Mouse (Mus musculus): ENCODE data around the gene Olfr1357. TPM values are rescaled to one million over a fixed set of nuclear protein-coding genes. Genes with fewer than 3 reads are reported as not detected.
"Not testable (repeated sequence)": the region's sequence is repeated elsewhere in the genome, so short reads cannot be mapped to it uniquely, and the experiment has no call there.

The Olfr1357 gene
- not detected in 2 replicates for polyA plus RNA-seq (2015; fragmentation: Nextera tagmentation; extraction: Ambion mirVana)

DNA sequence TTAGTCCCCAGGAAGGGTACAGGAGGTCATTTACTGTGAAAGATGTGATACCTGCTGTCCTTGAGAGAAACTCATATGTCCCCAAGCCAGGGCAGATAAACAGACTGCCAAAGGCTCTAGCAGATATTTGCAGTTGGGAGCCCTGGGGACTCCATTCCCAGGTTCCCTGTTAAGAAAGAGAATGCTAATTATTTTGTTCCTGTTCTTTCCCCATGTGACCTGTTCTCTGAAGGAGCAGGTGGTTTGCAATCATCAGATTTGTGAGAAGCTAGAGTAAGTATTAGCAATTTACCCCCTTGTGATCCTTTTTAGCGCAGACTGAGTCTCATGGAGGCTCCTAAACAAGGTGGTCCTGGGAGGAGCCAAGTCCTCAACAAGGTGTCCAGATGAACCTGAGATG is at the start of gene Olfr1357:
Olfr1357 (minus strand) TSS at position 101 of the 400 bp plus-strand sequence.
- Histone ChIP-seq H3K27ac (replicated peaks) (no peak within 1 kb of the TSS), H3K4me2 (no peak within 1 kb of the TSS), H3K36me3 (no peaks in the 10 kb centered on the region), H3K4me3 (no peak within 1 kb of the TSS), H3K9me3 (no peaks in the 10 kb centered on the region), H3K9ac (no peak within 1 kb of the TSS), H3K4me1 (replicated peaks) (no peaks in the 10 kb centered on the region), H3K27me3 (no peaks in the 10 kb centered on the region)
- no peak for ATAC-seq (ENCODE audit: low read depth)
- 91% methylated on average over 1 of the region's 1 CpGs for WGBS

DNA sequence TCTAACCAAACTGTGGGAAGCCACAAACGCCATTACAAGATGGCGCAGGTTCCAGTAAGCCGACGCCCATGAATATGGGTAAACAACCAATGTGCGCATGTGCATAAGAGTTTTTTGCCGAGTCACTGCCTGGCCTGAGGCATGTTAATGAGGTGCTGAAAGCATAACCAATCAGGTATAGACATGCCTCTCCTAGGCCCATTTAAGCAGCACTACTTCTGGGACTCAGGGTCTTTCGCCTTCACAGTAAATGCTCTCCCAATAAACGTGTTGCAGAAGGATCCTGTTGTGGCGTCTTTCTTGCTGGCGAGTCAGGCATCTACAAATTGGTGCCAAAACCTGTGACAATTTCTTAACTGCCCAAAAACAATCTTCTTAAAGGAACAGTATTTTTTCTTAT is 48.8 kb upstream of the Olfr1357 start:
- not testable (repeated sequence) for H3K36me3 ChIP-seq; H3K4me3 ChIP-seq; H3K27ac ChIP-seq (replicated peaks); H3K9me3 ChIP-seq; H3K4me2 ChIP-seq; H3K4me1 ChIP-seq (replicated peaks); H3K27me3 ChIP-seq; ATAC-seq (ENCODE audit: low read depth); H3K9ac ChIP-seq
- 95% methylated on average over 10 of the region's 10 CpGs for WGBS

DNA sequence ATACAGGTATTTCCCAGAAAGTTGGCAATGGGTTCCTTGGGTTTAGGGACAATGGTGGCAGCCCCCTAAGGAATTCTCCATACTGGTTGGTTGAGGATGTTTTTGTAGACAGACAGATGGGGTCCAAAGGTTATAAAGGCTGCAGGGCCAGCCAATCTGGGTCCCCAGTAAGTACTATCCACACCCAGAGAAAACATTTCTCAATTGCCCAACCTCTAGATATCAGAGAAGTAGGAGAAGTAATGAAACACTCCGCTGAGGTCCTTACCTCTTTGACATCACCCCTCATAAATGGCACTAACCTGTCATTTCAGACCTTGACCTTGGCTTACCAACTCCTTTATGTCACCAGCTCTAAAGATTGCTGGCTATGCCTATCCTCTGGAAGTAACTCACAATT is 46.7 kb upstream of the Olfr1357 start:
- no peak for ATAC-seq (ENCODE audit: low read depth)
- Histone ChIP-seq H3K4me3 (no peak overlapping the region), H3K27me3 (no peaks in the 10 kb centered on the region), H3K4me2 (no peak overlapping the region), H3K36me3 (no peaks in the 10 kb centered on the region), H3K4me1 (replicated peaks) (no peaks in the 10 kb centered on the region), H3K9ac (no peak overlapping the region), H3K27ac (replicated peaks) (no peak overlapping the region), H3K9me3 (no peaks in the 10 kb centered on the region)
- WGBS = 93% methylated on average over 1 of the region's 1 CpGs

DNA sequence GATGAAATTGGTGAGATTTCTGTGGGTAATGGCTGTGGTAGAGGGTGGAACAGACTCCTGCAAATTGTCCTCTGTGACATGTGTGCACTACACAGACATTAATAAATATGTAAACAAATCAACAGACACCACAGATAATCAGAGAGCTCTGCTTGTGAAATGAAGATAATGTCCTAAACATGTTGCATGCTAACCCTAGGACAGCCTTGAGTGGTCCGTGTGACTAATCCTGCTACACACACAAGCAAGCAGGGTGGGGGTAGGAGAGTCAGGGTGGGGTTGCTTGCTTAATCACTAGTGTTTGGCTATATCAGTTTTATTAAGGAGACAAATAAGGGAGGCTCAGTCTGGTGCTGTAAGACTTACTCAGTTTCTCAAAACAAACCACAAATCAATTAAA is 43.3 kb upstream of the Olfr1357 start:
- Histone ChIP-seq H3K36me3 (no peaks in the 10 kb centered on the region), H3K27me3 (no peaks in the 10 kb centered on the region), H3K4me2 (no peak overlapping the region), H3K4me1 (replicated peaks) (no peaks in the 10 kb centered on the region), H3K27ac (replicated peaks) (no peak overlapping the region), H3K9me3 (no peaks in the 10 kb centered on the region), H3K9ac (no peak overlapping the region), H3K4me3 (no peak overlapping the region)
- WGBS = 81% methylated on average over 1 of the region's 1 CpGs
- ATAC-seq (ENCODE audit: low read depth) = no peak

DNA sequence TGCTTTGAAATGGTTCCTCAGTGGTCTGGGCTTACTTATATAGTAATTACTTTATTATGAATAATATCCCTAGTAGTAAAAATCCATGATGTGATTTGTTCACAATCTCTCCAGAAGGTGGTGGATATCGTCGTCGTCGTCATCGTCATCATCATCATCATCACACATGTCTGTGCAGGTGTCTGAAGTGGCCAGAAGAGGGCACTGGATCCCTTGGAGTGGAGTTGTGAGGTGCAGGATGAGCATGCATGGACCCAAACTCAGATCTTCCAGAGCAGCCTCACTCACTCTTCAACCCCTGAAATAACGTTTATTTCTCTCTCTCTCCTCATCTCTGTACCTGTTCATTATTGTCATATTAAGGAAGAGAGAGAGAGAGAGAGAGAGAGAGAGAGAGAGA is 14.4 kb upstream of the Olfr1357 start:
- H3K9me3 ChIP-seq = no peaks in the 10 kb centered on the region
- no peaks in the 10 kb centered on the region for H3K36me3 ChIP-seq
- peak; percentile 72 for ATAC-seq (ENCODE audit: low read depth)
- H3K4me1 ChIP-seq (replicated peaks) = no peaks in the 10 kb centered on the region
- H3K9ac ChIP-seq = no peak overlapping the region
- H3K4me2 ChIP-seq = peak overlapping the region; percentile 20
- H3K27ac ChIP-seq (replicated peaks) = no peak overlapping the region
- H3K27me3 ChIP-seq = no peaks in the 10 kb centered on the region
- WGBS = 17% methylated on average over 6 of the region's 6 CpGs
- H3K4me3 ChIP-seq = no peak overlapping the region

DNA sequence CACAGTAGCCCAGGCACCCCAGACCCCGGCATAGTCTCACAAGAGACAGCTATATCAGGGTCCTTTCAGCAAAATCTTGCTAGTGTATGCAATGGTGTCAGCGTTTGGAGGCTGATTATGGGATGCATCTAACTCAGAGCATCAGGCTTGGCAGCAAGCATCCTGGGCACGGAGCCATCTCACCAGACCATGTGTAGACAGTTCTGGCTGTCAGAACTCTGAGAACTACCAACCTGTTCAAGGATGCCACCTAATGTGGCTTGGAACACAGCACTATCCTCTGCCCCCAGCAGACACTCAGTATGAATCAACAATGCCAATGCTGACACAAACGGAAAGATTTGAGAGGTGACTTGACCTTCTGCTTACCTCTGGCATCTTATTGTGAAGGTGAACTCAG is 12.3 kb upstream of the Olfr1357 start:
- Histone ChIP-seq H3K27ac (replicated peaks) (no peak overlapping the region), H3K36me3 (no peaks in the 10 kb centered on the region), H3K4me3 (no peak overlapping the region), H3K4me2 (no peak overlapping the region), H3K27me3 (no peaks in the 10 kb centered on the region), H3K4me1 (replicated peaks) (no peaks in the 10 kb centered on the region), H3K9ac (no peak overlapping the region), H3K9me3 (no peaks in the 10 kb centered on the region)
- no peak for ATAC-seq (ENCODE audit: low read depth)
- 87% methylated on average over 4 of the region's 4 CpGs for WGBS

DNA sequence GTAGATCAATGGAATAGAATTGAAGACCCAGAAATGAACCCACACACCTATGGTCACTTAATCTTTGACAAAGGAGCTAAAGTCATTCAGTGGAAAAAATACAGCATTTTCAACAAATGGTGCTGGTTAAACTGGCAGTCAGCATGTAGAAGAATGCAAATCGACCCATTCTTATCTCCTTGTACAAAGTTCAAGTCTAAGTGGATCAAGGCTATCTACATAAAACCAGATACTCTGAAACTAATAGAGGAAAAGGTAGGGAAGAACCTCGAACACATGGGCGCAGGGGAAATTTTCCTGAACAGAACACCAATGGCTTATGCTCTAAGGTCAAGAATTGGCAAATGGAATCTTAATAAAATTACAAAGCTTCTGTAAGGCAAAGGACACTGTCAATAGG is 5.3 kb upstream of the Olfr1357 start:
- not testable (repeated sequence) for H3K27me3 ChIP-seq; H3K4me1 ChIP-seq (replicated peaks); H3K9me3 ChIP-seq; H3K36me3 ChIP-seq; H3K9ac ChIP-seq; H3K4me3 ChIP-seq; H3K27ac ChIP-seq (replicated peaks); ATAC-seq (ENCODE audit: low read depth); H3K4me2 ChIP-seq
- 88% methylated on average over 3 of the region's 3 CpGs for WGBS

DNA sequence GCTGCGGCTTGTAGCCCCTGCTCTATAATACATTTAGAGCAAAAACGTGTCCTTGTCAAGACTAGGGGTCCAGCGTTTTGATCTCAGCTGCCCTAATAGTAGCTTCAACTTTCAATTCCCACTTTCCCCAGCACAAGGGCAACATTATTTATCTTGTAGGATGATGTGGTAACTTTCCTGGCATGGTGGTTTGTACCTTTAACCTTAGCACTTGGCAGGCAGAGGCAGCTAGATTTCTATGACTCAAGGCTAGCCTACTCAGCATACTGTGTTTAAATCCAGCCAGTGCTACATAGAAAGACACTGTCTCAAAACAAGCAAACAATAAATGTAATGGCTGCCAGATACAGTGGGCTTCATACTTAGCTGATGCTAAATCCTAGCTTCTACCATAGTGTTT is 10.3 kb downstream of the Olfr1357 start:
- no peak for ATAC-seq (ENCODE audit: low read depth)
- H3K9me3 ChIP-seq = no peaks in the 10 kb centered on the region
- WGBS = 82% methylated on average over 3 of the region's 3 CpGs
- H3K36me3 ChIP-seq = no peaks in the 10 kb centered on the region
- H3K27me3 ChIP-seq = no peaks in the 10 kb centered on the region
- no peak overlapping the region for H3K9ac ChIP-seq
- H3K27ac ChIP-seq (replicated peaks) = no peak overlapping the region
- no peak overlapping the region for H3K4me3 ChIP-seq
- H3K4me1 ChIP-seq (replicated peaks) = no peaks in the 10 kb centered on the region
- H3K4me2 ChIP-seq = no peak overlapping the region

DNA sequence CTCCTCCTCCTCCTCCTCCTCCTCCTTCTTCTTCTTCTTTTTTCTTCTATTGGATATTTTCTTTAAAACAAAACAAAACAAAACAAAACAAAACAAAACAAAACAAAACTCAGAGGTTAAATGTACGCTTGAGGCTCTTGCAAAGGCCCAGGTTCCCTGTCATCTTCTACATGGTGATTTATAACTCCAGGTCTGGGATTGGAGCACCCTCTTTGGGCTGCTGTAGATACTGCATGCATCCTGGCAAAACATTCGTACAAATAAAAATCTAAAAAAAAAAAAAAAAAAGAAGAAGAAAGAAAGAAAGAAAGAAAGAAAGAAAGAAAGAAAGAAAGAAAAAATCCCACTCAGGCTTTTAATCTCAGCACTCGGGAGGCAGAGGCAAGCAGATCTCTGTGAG is 12.8 kb downstream of the Olfr1357 start:
- ATAC-seq (ENCODE audit: low read depth) = no peak
- H3K4me3 ChIP-seq = no peak overlapping the region
- H3K27me3 ChIP-seq = no peaks in the 10 kb centered on the region
- H3K4me1 ChIP-seq (replicated peaks) = no peaks in the 10 kb centered on the region
- 56% methylated on average over 3 of the region's 3 CpGs for WGBS
- no peak overlapping the region for H3K27ac ChIP-seq (replicated peaks)
- H3K9me3 ChIP-seq = no peaks in the 10 kb centered on the region
- H3K9ac ChIP-seq = no peak overlapping the region
- H3K36me3 ChIP-seq = no peaks in the 10 kb centered on the region
- H3K4me2 ChIP-seq = no peak overlapping the region

DNA sequence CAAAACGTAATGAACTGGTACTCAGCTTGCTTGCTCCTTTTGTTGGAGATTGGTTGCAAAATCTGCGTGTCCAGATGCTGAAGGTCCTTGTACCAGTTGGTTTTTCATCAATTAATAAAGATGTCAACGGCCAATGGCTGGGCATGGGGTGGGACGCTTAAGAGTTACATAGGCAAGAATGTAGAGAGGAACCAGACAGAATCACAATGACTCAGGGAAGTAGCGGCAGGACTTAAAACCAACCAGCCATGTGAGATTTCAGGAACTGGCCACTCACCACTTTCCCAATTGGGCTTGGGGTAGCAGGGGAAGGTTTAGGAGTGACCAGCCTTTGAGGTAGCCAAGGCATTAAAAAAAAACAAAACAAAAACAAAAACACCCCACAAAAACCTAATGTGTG is 18.0 kb downstream of the Olfr1357 start:
- ATAC-seq (ENCODE audit: low read depth) = no peak
- H3K4me3 ChIP-seq = no peak overlapping the region
- H3K36me3 ChIP-seq = no peaks in the 10 kb centered on the region
- H3K4me1 ChIP-seq (replicated peaks) = no peaks in the 10 kb centered on the region
- H3K4me2 ChIP-seq = no peak overlapping the region
- H3K9ac ChIP-seq = no peak overlapping the region
- no peak overlapping the region for H3K27ac ChIP-seq (replicated peaks)
- 87% methylated on average over 5 of the region's 5 CpGs for WGBS
- no peaks in the 10 kb centered on the region for H3K9me3 ChIP-seq
- no peaks in the 10 kb centered on the region for H3K27me3 ChIP-seq

DNA sequence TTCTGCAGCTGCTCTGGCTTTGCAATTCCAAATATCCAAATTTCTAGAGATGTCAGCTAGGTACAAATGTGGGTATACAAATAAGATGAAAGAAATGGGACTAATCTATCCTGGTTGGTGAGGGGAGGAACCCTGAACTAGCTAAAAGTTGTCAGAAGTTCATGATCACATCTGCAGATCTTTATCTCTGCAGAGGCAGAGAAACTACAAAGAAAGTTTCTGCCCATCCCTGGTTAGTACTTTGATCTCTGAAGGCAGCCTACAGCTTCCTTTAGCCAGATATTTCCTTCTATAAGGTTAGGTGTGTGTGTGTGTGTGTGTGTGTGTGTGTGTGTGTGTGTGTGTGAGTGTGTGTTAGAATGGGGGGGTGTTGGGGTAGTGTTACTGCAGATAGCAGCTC is 23.3 kb downstream of the Olfr1357 start:
- Histone ChIP-seq H3K4me2 (no peak overlapping the region), H3K9ac (no peak overlapping the region), H3K36me3 (0 out of 2 replicates have a peak, but pooled peaks cover 2% of the 10 kb centered on the region), H3K4me1 (replicated peaks) (peaks cover 21% of the 10 kb centered on the region), H3K9me3 (no peaks in the 10 kb centered on the region), H3K4me3 (no peak overlapping the region), H3K27me3 (no peaks in the 10 kb centered on the region; the same call in 1 of the 2 replicates), H3K27ac (replicated peaks) (no peak overlapping the region)
- no peak for ATAC-seq (ENCODE audit: low read depth)

DNA sequence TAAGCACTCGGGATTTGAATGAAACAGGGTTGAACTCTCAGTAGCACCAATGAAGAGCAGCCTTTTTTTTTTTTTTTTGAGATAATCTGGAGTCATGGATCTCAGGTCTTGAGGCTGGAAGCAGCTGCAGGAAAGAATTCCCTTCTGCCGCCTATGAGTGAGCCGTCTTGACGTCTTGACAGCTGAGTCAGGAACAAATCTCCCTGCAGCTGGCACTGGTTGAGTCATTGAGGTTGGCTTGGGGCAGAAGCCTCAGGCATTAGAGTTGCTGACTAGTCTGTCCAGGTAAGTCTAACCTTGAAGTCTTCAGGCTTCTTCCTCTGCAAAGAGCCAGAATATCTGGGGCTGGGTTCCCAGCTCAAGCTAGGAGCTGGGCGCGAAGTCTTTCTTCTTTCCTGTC is 23.7 kb downstream of the Olfr1357 start:
- no peak overlapping the region for H3K4me3 ChIP-seq
- H3K27ac ChIP-seq (replicated peaks) = no peak overlapping the region
- 0 out of 2 replicates have a peak, but pooled peaks cover 6% of the 10 kb centered on the region for H3K36me3 ChIP-seq
- no peak overlapping the region for H3K4me2 ChIP-seq
- H3K4me1 ChIP-seq (replicated peaks) = peaks cover 21% of the 10 kb centered on the region
- no peak for ATAC-seq (ENCODE audit: low read depth)
- no peaks in the 10 kb centered on the region for H3K9me3 ChIP-seq
- H3K9ac ChIP-seq = no peak overlapping the region
- no peaks in the 10 kb centered on the region; the same call in 1 of the 2 replicates for H3K27me3 ChIP-seq
- 83% methylated on average over 6 of the region's 6 CpGs for WGBS

DNA sequence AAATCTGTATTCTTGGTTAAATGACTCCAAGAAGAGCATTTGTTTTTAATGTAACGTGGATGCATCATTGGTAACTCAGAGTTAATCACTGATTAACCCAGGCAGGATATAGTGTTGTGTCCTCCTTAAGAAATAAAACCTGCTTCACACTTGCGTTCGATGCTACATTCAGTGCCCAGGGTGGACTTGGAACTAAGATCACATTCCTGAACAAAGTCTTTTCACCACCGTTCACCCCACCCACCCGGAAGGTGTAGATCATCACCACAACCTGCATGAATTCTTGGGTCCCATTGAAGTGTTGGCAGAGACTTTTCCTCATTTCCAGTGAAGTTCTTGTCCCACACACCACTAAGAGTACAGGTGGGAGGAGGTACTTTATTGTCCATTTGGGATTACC is 24.1 kb downstream of the Olfr1357 start:
- no peak for ATAC-seq (ENCODE audit: low read depth)
- Histone ChIP-seq H3K4me3 (no peak overlapping the region), H3K4me2 (no peak overlapping the region), H3K36me3 (0 out of 2 replicates have a peak, but pooled peaks cover 10% of the 10 kb centered on the region), H3K9me3 (no peaks in the 10 kb centered on the region), H3K4me1 (replicated peaks) (peaks cover 21% of the 10 kb centered on the region), H3K27ac (replicated peaks) (no peak overlapping the region), H3K9ac (no peak overlapping the region), H3K27me3 (no peaks in the 10 kb centered on the region; the same call in 1 of the 2 replicates)
- 96% methylated on average over 5 of the region's 5 CpGs for WGBS
